Mouse (Mus musculus) liver, adult 2 months (tissue): Measurements from ENCODE around the gene Lmbrd1. TPM values are rescaled to one million over a fixed set of nuclear protein-coding genes. Genes with fewer than 3 reads are reported as not detected.

Source experiments
- DNase-seq: peaks from one replicate; pipeline ENCODE4 v3.0.0-alpha.2; 2011; ENCODE audit warnings: low read depth, low spot score; ENCODE audit errors: extremely low read depth
- H3K27ac ChIP-seq: fragments of 200-500 bp; replicated peaks from 2 replicates; pipeline ENCODE4 v1.5.1; 2012; ENCODE audit warnings: low read depth, mild to moderate bottlenecking, control low read depth, inconsistent platforms, low read length; ENCODE audit not compliant: insufficient read depth
- H3K27me3 ChIP-seq: fragments of 200-500 bp; 2 replicates; pipeline ENCODE4 v1.6.1; 2012; ENCODE audit warnings: mild to moderate bottlenecking, moderate library complexity, low read length, inconsistent platforms; ENCODE audit not compliant: control insufficient read depth, insufficient read depth
- H3K36me3 ChIP-seq: fragments of 200-500 bp; 2 replicates; pipeline ENCODE4 v1.6.1; 2012; ENCODE audit warnings: low read length, inconsistent platforms; ENCODE audit not compliant: control insufficient read depth, insufficient read depth
- H3K4me1 ChIP-seq: fragments of 200-500 bp; 2 replicates; pipeline ENCODE4 v1.6.1; 2011; ENCODE audit warnings: low read length; ENCODE audit not compliant: control insufficient read depth, insufficient read depth
- H3K4me3 ChIP-seq: fragments of 200-500 bp; 2 replicates; pipeline ENCODE4 v1.5.1; 2011; ENCODE audit warnings: low read depth, mild to moderate bottlenecking, control low read depth, low read length, moderate library complexity; ENCODE audit not compliant: insufficient read depth
- H3K79me2 ChIP-seq: fragments of 200-500 bp; 2 replicates; pipeline ENCODE4 v1.6.1; 2012; ENCODE audit warnings: inconsistent platforms, mild to moderate bottlenecking, low read length, moderate library complexity; ENCODE audit not compliant: control insufficient read depth, insufficient read depth
- H3K9ac ChIP-seq: fragments of 200-500 bp; 2 replicates; pipeline ENCODE4 v1.6.1; 2012; ENCODE audit warnings: low read depth, mild to moderate bottlenecking, control low read depth, inconsistent platforms, low read length
- CTCF ChIP-seq: fragments of 200-500 bp; IDR thresholded peaks from 2 replicates; pipeline ENCODE4 v1.5.1; 2011; ENCODE audit warnings: low read depth, low read length, control low read depth
- POLR2A ChIP-seq: fragments of 200-500 bp; IDR thresholded peaks from 2 replicates; pipeline ENCODE4 v1.6.1; 2011; ENCODE audit warnings: low read length, control low read depth; ENCODE audit not compliant: insufficient read depth; ENCODE audit errors: extremely low read depth
- WGBS: fragments of 180-500 bp; shearing (Covaris S2); methylation state at CpG from one replicate; pipeline ENCODE4 v1.1.7; 2018; 5-methylcytosine and 5-hydroxymethylcytosine counted together
- polyA plus RNA-seq: library from polyadenylated mRNA; depleted of rRNA; stranded (reverse); fragments of >200 nt; gene quantifications from 2 replicates; pipeline ENCODE4 v1.2.3, GENCODE M21; 2012
- total RNA-seq: library from RNA; depleted of rRNA; stranded (reverse); fragments of >200 nt; gene quantifications from 2 replicates; pipeline ENCODE4 v1.2.3, GENCODE M21; 2014

Lmbrd1 gene
- total and polyA plus RNA-seq, 2 experiments = 29.7 to 75.6 TPM

DNA sequence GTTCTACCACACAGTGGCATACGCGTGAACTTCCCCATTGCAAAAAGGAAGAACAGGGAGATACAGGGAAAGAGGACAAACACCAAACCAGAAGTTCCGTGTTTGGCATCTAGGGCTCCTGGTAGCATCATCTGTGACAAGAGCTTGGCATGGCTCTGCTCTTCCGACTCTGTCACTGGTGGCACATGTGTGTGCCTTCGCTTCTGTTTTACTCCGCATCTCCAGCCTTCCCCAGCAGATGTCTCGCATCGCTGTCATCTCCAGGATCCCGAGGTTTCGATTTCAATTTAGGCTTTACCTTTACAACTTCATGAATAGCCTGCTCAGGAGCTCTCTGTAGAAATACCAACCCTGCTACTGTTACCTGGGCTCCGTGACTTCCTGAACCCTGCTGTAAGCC lies 51.4 kb downstream of the Lmbrd1 start:
- DNase-seq = no peak
- H3K27ac ChIP-seq = no peak overlapping the region
- H3K4me1 ChIP-seq = no peaks in the 10 kb centered on the region
- WGBS = 96% methylated on average over 11 of the region's 11 CpGs
- peaks cover 42% of the 10 kb centered on the region for H3K36me3 ChIP-seq
- TF ChIP-seq CTCF (no peak), POLR2A (no peak)
- H3K79me2 ChIP-seq = 0 out of 2 replicates have a peak, but pooled peaks cover 6% of the 10 kb centered on the region
- no peak overlapping the region for H3K9ac ChIP-seq
- no peak overlapping the region for H3K4me3 ChIP-seq
- no peaks in the 10 kb centered on the region for H3K27me3 ChIP-seq

DNA sequence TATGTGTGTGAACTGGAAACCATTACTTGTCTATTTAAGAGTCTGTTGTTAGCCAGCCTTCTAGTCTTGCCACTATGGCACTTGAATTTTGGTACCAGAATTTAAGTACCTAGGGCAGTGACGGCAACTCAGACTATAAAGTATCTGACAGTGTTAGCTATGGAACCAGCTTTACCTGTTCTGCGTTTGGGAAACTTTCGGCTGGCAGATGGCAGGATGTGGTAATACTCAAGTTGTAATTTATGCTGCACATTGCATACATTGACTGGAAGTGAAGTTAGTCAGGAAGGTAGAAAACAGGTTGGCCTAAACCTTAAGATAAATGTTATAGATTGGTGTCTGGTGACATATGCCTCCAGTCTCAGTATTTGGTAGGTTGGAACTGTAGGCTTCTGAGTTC lies 53.9 kb downstream of the Lmbrd1 start:
- 0 out of 2 replicates have a peak, but pooled peaks cover 6% of the 10 kb centered on the region for H3K79me2 ChIP-seq
- H3K27ac ChIP-seq = no peak overlapping the region
- no peak for DNase-seq
- no peaks in the 10 kb centered on the region for H3K4me1 ChIP-seq
- TF ChIP-seq CTCF (no peak), POLR2A (no peak)
- 98% methylated on average over 3 of the region's 3 CpGs for WGBS
- peaks cover 46% of the 10 kb centered on the region for H3K36me3 ChIP-seq
- H3K4me3 ChIP-seq = no peak overlapping the region
- no peaks in the 10 kb centered on the region for H3K27me3 ChIP-seq
- no peak overlapping the region for H3K9ac ChIP-seq

DNA sequence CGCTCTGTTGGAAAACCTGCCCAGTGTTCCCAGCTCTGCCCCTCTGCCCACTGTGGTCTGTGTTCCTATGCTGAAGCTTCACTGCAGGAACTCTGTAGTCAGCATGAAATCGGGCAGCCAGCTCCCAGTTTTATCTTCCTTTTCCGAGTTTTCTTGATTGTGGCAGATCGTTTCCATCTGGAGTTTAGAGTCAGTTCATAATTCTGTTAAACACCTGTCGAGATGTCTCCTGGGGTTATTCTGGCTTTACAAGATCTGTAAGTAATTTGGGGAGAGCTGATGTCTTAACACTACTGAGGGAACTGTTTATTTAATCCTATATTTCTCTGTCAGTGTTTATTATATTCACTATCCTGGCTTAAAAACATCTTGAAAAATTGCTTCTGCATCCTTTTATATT lies 56.4 kb downstream of the Lmbrd1 start:
- TF ChIP-seq CTCF = no peak
- TF ChIP-seq POLR2A = no peak
- Histone ChIP-seq H3K79me2 (0 out of 2 replicates have a peak, but pooled peaks cover under 1% of the 10 kb centered on the region), H3K36me3 (peaks cover 39% of the 10 kb centered on the region), H3K4me3 (no peak overlapping the region), H3K27ac (no peak overlapping the region), H3K27me3 (no peaks in the 10 kb centered on the region), H3K9ac (no peak overlapping the region), H3K4me1 (no peaks in the 10 kb centered on the region)
- WGBS = 85% methylated on average over 5 of the region's 5 CpGs
- DNase-seq = no peak

DNA sequence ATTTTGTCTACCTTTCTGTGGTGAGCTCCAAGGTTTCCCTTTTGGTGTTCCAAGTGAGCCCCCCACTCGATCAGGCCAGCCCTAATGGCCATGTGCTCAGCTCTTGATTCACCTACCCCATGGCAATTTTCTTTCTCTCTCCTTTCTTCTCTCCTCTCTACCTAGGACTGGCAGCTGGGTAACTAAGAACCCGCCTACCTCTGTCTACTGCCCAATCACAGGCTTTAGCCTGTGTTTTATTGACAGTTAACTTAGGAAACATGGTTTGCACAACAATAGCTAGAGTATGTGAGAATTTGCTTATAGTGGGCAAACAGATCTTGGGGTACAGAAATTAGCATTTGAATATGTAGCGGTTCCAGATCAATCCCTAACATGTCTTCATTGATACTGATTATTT lies 62.5 kb downstream of the Lmbrd1 start:
- Histone ChIP-seq H3K79me2 (no peaks in the 10 kb centered on the region; the same call in 1 of the 2 replicates), H3K36me3 (peaks cover 22% of the 10 kb centered on the region), H3K9ac (no peak overlapping the region), H3K4me3 (no peak overlapping the region), H3K27me3 (no peaks in the 10 kb centered on the region), H3K27ac (no peak overlapping the region), H3K4me1 (peaks cover 5% of the 10 kb centered on the region; the same call in 1 of the 2 replicates)
- no peak for DNase-seq
- TF ChIP-seq CTCF (no peak), POLR2A (no peak)
- WGBS = 94% methylated on average over 3 of the region's 3 CpGs

DNA sequence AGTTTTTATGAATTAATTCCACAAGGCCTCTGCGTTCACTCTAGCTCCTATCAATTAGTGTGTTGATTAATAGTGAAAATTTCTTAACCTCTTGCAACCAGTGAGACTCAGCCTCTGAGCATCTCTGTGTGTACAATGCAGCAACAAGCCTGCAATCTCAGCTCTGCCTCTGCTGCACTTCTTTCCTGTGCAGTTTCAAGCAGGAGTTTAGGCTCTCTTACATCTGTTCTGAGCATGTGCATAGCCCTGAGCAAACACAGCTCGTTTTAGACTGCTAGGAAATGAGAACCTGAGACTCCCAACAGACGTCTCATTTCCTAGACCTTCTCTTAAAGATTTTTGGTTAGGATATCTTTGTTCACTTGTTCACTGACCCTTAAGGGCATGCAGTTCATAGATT lies 63.1 kb downstream of the Lmbrd1 start:
- H3K4me1 ChIP-seq = peaks cover 5% of the 10 kb centered on the region; the same call in 1 of the 2 replicates
- peaks cover 24% of the 10 kb centered on the region for H3K36me3 ChIP-seq
- TF ChIP-seq POLR2A (no peak), CTCF (no peak)
- H3K79me2 ChIP-seq = no peaks in the 10 kb centered on the region; the same call in 1 of the 2 replicates
- no peaks in the 10 kb centered on the region for H3K27me3 ChIP-seq
- 55% methylated on average over 3 of the region's 3 CpGs for WGBS
- H3K27ac ChIP-seq = no peak overlapping the region
- H3K4me3 ChIP-seq = no peak overlapping the region
- H3K9ac ChIP-seq = no peak overlapping the region
- no peak for DNase-seq

DNA sequence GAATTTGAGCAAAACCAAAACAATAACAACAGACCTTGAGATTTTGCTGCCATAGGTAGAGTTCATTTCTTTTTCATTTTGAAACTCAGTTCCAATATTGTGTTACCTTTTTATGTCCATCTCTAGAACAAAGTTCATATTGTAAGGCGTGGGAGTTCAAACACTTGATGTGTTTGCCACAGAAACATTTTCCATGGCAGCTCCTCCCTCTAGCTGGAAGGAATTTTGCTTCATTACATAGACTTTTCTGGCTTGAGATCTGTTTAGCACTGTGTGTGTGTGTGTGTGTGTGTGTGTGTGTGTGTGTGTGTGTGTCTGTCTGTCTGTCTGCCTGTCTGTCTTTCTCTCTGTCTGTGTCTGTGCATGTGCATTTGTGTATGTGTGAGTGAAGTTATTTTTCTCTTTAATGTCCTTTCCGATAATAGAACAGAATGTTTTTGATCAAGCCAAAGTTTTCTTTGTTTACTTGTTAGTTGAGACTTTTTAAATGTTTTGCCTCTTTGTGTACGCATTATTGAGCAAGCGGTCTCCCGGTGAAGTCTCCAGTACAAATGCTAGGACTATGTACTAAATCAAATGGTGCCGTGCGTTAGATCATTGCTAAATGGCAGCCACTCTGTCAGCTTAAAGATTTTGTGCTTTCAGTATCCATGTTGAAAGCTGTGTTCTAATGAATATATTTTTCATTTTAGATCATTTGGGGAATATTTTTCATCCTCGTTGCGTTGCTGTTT lies 64.9 kb downstream of the Lmbrd1 start:
- H3K4me1 ChIP-seq = peaks cover 5% of the 10 kb centered on the region; the same call in 1 of the 2 replicates
- 40% methylated on average over 9 of the region's 9 CpGs for WGBS
- DNase-seq = peak; percentile 68

More for the DNA sequence above, 64.9 kb downstream of the Lmbrd1 start:
- Histone ChIP-seq H3K27ac (peak overlapping the region; percentile 79), H3K36me3 (peaks cover 32% of the 10 kb centered on the region), H3K4me3 (no peak overlapping the region), H3K79me2 (no peaks in the 10 kb centered on the region; the same call in 1 of the 2 replicates), H3K27me3 (no peaks in the 10 kb centered on the region), H3K9ac (no peak overlapping the region)
- no peak for TF ChIP-seq CTCF
- no peak for TF ChIP-seq POLR2A
